Mouse (Mus musculus) heart, postnatal 10 days (tissue): ENCODE data around the gene Oxgr1. TPM values are rescaled to one million over a fixed set of nuclear protein-coding genes. Genes with fewer than 3 reads are reported as not detected.

Source experiments
- DNase-seq, 2 experiments: peaks; one replicate each; pipeline ENCODE4 v3.0.0; 2021
- intact Hi-C: fragments of 180-260 bp; cut with DNase I; formaldehyde crosslinking; loops from one replicate; pipeline ENCODE4 v1.15.1; 2025
- total RNA-seq, 2 experiments: library from RNA; stranded (reverse); gene quantifications; 2 replicates each; pipeline ENCODE4 v1.2.3; 2021

Oxgr1 gene
- not detected for total RNA-seq

- DNase-seq = no peak
- intact Hi-C loops = no loop called here
Observed at GRCm38 (mm10) chr14:120042187-120042820, at the start of gene Oxgr1. Gene Oxgr1, minus strand, starts transcription at chr14:120042435.

GRCm38 (mm10) chr14:120090401-120090800 is 48.2 kb upstream of the Oxgr1 start:
- DNase-seq = no peak
- intact Hi-C loops = no loop called here

GRCm38 (mm10) chr14:120089649-120090360 is 47.6 kb upstream of the Oxgr1 start:
- intact Hi-C loops = loop anchor here (5.0 kb wide), 1 partner anchor 42 kb away; no protein-coding TSS in a partner anchor
- DNase-seq = no peak

DNA sequence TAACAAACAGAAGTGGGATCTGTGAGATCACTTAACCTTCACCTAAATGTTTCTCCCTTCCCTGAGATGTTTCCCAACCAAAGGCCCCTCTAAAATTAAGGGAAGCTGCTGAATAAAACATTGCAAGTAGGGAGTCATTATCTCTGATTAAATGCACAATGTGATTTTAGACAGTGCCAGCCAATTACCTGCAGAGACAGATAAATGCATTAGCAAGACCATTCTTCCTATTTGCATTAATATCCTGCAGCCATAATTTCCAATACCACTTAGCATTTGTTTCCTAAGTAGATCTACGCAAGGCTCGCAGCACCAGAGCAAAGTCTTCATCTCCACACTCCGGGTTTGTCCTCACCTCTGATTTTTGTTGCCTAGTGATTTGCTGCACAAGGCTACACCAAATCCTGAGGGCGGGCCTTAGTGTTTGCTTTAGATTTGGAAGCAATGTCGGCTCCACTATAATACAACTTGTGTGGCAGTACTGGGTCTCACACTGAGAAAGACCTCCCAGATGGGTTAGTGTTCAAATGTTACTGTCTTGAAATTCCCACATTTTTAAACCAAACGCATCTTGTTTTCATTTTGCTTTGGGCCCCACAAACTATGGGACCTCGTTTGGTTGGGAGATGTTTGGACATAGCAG is 46.9 kb upstream of the Oxgr1 start:
- no peak for DNase-seq
- intact Hi-C loops = loop anchor here (5.0 kb wide), 1 partner anchor 43 kb away; no protein-coding TSS in a partner anchor

DNA sequence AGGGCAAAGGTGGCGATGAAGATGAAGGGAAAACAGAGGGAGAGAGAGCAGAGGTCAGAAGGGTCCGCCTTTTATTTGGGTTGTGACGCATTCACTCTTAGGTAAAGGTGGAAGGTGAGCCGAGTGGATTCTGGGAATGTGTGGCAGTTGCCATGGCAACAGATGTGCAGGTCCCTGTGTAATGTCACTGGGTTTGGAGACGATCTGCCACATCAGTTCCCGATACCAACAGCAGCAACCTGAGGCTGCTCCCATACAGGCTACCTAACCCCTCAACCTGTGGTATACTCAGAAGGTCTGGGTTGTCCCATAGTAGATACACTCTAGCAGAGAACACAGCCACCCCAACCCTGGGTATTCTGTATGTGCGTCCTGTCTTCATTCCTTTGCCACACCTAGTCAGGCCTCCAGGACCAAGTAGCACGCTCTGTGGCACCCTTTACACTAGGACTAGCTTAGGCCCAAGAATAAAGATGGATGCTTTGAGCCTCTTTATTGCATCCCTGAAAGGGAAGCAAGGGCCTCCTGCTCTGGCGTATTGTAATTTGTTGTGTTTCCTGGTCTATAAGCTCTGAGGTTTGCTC is 41.9 kb upstream of the Oxgr1 start:
- intact Hi-C loops = no loop called here
- DNase-seq = no peak

DNA sequence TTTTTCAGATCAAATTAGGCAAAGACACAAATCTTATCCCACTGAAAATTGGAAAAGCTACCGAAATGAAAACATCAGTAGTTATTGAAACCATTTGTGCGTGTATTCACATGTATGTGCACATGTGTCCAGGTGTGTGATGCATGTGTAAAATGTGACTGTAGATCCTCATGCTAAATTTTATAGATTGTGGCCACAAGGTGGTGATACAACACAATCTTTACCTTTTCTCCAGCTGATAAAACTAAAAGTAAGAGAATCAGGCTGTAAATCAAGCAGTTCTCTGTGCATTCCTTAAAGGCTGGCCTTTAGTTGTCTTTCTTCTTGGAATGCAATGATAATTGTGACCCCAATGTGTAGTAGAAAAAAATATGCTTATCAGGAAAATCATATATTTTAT is 34.0 kb upstream of the Oxgr1 start:
- DNase-seq = peak; percentile 39 to 67
- intact Hi-C loops = loop anchor here (1.0 to 5.0 kb wide), 5 partner anchors 61 to 686 kb away; no protein-coding TSS in a partner anchor

DNA sequence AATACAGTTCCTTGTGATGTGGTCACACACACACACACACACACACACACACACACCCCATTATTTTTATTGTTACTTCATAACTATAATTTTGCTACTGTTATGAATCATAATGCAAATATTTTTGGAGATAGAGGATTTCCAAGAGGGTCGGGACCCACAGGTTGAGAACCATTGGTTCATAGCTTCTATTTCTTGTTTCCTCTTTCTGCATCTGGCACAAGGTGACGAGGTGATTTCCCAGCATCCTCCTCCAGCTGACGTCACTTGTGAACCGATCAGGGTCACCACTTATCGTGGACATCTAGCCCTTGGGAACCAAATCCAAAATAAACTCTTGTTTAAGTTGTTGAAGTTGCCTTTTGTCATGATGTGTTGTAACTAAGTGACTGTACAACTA is 33.5 kb upstream of the Oxgr1 start:
- intact Hi-C loops = loop anchor here (1.0 to 5.0 kb wide), 5 partner anchors 62 to 687 kb away; no protein-coding TSS in a partner anchor
- no peak for DNase-seq

DNA sequence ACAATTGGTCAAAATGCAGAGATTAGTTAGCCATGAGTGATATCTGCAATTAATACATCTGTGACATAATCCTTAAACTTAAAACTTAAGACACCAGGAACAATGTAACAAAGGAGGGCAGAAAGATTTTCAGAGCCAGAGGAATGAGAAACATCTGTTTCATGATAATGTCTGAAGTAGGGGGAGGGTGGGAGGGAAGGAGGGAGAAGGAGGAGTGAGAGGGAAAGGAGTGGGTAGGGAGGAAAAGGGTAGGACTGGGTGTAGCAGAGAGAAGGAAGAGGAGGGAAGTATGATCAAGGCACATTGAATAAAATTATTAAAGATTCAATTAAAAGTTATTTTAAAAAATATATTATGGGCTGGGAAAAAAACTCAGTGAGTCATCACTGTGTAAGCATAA is 32.0 kb upstream of the Oxgr1 start:
- intact Hi-C loops = no loop called here
- DNase-seq = no peak

GRCm38 (mm10) chr14:120061096-120061495 is 18.9 kb upstream of the Oxgr1 start:
- intact Hi-C loops = loop anchor here (2.0 to 5.0 kb wide), 2 partner anchors 1020 to 1074 kb away; no protein-coding TSS in a partner anchor
- peak; percentile 26 to 50 for DNase-seq

GRCm38 (mm10) chr14:120033454-120033853 is 8.8 kb downstream of the Oxgr1 start:
- intact Hi-C loops = no loop called here
- no peak for DNase-seq

DNA sequence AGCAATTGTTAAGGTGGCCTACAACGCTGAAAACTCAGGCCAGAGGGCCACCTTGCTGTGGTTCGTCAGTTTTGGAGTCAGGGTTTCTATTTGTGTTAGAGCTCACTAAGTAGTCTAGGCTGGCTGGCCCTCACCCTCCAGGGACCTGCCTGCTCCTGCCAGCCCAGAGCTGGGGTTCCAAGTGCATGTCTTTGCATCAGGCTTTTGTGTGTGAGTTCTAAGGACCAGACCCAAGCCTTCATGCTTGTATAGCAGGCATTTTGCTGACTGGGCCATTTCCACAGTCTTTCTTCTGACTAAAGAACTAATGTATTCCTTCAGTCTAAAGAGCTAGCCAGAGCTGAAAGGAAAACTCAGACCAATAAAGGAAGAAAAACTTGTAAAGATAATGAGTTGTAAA is 22.3 kb downstream of the Oxgr1 start:
- DNase-seq = no peak
- intact Hi-C loops = no loop called here

DNA sequence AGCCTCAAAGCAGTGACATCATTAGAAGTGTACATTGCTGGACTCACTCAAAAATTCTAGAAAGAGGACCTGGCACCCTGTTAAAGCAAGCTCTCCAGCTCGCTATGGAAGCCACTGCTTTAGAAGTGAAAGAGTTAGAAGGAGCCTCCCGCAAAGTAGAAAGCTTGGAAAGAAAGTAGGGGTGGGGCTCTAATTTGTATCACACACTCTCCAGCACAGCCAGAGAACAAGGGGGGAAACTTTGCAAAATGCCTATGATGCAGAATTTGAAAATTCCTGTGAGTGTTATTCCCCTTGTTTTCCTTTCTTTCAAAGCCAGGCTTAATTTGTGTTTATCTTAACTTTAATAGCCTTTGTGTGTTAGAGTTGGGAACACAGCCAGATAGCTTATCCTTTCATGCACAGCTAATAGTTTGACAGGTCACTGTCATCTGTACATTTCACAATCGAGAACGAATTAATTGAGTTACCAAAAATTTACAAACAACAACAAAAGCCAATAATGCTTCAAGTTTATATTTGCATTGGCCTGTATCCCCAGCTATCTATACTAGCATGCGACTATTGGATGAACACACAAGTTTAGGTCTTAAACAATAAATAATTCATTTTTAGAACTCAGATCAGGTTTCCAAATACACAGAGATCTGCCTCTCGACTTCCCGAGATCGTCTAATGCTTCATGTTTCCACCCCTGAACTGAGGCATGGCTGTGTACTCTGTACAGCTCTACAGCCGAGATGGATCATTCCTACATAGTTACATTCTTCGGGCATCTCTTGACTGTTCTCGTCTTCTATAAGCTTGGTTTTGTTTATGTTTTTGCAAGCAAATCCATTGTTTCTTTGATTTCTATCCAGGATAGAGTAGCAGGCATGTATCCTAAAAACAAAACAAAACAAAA is 32.0 kb downstream of the Oxgr1 start:
- DNase-seq = no peak
- intact Hi-C loops = no loop called here

DNA sequence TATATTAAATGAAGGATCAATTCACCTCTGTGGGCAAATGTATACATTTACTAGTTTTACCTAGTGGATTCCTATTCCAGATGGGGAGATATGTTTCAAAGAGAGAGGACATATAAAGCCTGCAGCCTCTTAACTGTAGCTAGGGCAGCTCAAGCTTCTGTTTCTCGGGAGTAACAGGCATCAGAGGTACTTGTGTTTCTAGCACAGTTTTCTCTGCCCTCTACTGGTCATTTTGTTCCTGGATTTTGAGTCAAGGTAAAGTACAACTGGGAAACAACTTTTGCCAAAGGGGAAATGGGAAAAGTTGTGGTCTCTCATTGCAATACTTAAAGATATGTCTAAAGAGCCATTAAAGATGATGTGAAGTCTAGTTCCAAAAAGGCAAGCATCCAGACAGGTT is 37.1 kb downstream of the Oxgr1 start:
- intact Hi-C loops = no loop called here
- DNase-seq = peak in 1 of 2 experiments; percentile 4

- intact Hi-C loops = no loop called here
Observed at GRCm38 (mm10) chr14:120003661-120004060, 38.6 kb downstream of the Oxgr1 start.

DNA sequence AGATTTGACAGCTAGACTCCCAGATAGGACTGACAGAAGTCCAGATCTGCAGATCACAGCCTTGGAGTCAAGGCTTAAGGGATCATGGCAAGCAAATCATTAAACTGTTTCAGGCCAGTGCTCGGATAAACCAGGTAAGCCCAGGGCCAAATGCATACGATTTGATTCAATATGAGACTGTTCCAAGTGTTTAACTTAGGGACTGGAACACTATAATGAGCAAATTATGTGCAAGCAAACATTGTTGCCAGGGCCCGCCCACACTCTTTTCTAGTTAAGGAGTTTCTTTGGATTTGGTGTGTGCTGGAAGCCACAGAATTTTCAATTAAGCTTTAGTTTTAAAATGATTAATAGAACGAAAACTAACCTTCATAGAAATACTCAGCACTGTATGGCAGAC is 39.6 kb downstream of the Oxgr1 start:
- DNase-seq = no peak
- intact Hi-C loops = no loop called here

More at GRCm38 (mm10) chr14:120003661-120004060, 38.6 kb downstream of the Oxgr1 start:
- no peak for DNase-seq

- intact Hi-C loops = no loop called here
- DNase-seq = no peak
Observed at GRCm38 (mm10) chr14:119989651-119990050, 52.6 kb downstream of the Oxgr1 start.

DNA sequence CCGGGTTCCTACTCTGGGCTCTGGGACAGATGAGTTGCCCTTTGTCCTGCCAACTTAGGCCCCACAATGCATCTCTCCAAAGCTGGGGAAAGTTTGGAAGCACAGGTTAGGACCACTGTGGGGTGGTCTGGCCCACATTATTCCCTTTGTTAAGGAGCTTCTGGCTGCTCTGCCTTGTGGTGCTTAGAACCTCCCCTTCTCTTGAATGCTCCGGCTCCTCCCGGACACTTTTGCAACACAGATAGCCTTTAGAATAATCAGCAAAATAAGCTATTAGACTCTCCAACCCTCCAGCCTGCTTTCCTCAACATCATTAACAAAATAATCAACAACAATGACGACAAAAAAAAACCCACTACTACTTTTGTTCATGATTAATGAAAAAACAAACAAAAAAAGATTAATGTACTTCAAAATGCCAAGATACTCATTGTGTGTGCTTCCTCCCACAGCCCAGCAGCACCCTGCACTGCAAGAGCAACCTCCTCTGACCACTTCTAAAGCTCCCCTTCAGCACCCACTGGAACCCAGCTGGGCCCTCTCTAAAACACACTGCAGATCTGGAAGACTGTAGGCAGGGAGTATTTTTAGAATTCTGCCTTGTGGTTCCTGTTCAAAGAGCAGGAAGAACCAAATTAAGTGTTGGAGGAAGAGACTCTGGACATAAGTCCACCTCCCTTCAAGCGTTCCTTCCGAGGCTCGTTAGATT is 53.1 kb downstream of the Oxgr1 start:
- intact Hi-C loops = no loop called here
- peak in 1 of 2 experiments; percentile 2 for DNase-seq

DNA sequence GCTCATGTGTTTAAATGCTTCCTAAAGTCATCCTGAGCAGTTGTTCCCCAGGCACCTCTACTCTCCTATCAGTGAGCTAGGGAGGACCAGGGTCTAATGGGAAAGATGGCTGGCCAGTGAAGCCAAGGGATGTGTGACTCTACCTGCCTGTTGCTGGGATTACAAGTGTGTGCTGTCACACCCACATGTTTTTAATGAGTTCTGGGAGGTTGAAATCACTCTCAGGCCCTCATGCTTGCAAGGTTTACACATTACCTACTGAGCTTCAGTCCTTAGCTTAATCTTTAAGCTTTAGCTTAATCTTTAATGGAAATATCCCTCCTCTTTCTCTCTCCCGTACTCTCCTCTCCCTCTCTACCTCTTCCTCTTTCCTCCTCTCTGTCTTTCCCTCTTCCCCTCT is 55.0 kb downstream of the Oxgr1 start:
- DNase-seq = no peak

DNA sequence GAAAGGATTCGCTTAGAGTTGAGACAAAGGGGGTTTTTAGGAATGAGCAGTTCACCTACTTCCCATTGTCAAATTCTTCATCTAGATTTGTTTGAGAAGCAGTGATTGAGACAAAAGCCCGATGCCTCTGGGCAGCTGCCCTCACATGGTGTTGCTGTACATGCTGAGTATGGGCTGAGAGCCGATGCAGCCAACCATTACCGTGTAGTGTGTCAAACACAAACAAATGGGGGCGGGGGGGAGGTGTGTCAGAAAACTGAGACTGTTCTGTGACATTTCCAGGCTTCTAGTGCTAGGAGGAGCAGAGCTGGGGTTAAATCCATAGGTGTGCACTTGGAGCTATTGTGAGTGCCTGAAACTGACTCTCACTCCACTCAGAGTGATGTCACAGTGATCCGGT is 55.5 kb downstream of the Oxgr1 start:
- DNase-seq = no peak
- intact Hi-C loops = no loop called here

More for the DNA sequence above, 55.0 kb downstream of the Oxgr1 start:
- intact Hi-C loops = no loop called here
